Mouse (Mus musculus): ENCODE measurements around the gene Tgfbr3l.

Tgfbr3l gene

DNA sequence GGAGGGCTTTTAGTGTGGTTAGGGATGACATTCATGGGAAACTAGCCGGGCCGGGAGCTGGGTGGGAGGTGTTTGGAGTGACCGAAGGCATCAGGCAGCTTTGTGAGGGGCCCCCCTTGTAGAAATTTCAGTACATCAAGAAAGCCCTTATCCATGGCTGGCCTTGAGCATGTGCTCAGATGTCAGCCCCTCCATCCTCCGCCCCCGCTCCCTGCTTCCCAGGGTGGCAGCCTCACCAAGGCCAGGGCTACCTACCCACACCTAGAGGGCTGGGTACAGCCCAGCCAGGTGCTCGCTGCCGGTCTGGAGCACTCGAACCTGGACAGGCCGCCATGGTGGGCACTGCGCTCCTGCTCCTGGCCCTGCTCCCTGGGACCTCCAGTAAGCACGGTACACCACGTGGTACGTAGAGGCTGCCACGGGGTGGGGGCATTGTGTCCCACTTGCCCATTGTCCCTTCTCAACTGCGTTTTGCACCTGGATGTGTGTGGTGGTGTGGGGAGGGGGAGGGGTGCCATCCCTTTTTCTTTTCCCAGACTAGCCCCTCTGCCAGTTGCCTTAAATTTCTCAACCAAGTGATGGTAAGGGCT lies at the start of gene Tgfbr3l:
TSS of gene Tgfbr3l (plus strand) at position 264 of the 590 bp plus-strand sequence.
- DNase-seq, result peak in 1 of 2 experiments; percentile 9

DNA sequence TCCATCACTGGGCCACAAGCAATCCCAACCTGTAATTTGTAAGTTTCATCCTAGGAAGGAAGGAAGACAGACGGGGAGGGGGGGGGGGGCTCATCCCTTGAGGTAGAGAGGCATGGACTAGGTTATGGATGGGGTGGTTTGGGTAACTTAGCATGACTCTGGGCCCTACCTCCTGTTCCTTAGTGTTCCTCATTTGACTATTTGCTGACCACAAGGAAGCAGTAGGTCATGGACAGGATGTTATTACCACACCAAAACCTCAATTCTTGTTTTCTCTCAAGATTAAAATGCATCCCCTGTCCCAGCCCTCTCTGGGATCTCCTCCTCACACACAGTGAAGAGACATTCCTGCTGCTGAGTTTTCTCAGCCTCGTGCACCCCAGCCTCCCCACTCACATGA lies 46.7 kb upstream of the Tgfbr3l start:
- no peak for DNase-seq

DNA sequence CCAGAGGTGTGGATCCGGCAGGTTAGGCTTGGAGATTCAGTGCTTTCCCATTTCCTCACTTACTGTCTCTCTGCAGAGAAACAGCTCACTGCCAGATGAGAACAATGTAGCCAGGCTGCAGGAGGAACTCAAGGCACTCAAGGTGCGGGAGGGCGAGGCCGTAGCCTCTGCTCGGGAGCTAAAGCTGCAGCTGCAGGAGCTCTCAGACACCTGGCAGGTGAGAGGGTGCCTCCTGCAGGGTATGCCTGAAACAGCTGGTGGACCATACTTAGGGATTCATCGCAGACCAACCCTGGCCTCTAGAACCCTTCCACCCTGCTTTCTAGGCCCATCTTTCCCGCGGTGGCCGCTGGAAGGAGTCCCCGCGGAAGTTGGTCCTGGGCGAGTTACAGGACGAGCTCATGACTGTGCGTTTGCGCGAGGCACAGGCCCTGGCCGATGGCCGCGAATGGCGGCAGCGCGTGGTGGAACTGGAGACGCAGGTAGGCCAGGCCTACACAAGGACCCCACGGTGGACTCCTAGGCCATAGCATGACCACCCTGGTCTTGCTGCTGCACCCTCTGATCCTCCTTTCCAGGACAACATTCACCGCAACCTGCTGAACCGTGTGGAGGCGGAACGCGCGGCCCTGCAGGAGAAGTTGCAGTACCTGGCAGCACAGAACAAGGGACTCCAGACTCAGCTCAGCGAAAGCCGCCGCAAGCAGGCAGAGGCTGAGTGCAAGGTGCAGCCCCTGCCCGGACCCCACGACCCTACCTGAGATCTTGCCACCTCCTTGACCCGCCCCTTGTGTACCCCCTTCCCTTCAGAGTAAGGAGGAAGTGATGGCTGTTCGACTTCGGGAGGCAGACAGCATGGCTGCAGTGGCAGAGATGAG lies 42.5 kb upstream of the Tgfbr3l start:
- no peak for DNase-seq

DNA sequence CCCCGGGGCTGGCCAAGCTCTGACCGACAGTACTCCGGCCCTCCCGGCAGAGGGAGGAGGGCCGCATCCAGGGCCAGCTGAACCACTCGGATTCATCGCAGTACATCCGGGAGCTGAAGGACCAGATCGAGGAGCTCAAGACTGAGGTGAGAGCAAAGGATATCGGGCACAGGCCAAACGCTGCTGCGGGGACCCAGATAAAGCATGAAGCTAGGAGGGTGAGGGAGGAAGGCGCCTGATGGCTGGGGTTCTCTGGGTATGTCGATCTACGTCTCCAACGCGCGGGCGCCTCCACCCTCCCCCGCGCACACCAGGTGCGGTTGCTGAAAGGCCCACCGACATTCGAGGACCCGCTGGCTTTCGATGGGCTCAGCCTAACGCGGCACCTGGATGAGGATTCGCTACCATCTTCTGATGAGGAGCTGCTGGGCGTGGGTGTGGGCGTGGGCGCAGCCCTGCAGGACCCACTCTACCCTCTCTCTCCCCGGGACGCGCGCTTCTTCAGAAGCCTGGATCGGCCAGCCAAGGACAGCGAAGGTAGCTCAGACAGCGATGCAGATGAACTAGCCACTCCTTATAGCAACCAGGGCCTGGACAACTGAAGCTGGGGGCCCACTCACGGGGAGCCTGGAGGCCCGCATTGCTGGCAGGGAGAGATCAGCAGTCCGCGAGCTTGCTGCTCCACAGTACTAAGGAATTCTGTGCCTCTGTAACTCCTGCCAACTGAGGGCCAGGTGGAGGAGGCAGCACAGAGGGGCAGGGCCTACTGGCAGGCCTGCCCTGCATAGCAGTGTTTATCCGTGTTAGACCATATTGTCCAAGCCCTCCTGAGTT lies 41.6 kb upstream of the Tgfbr3l start:
- peak; percentile 38 to 40 for DNase-seq

DNA sequence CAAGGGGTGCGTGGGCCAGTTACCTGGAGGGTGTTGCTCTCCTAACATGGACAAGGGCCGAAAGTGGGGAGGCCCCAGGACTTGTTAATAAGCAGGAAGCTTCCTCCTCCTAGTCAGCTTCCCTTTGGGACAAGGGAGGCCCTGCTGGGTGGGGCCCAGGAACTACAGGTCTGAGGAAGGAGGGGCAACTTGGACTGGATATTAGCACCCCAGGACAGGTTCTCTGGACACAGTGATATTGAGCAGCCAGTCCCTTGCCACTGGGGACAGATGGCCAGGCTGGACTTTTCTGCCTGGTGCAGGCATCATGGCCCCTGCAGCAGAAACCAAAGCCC lies 41.0 kb upstream of the Tgfbr3l start:
- DNase-seq, result no peak

DNA sequence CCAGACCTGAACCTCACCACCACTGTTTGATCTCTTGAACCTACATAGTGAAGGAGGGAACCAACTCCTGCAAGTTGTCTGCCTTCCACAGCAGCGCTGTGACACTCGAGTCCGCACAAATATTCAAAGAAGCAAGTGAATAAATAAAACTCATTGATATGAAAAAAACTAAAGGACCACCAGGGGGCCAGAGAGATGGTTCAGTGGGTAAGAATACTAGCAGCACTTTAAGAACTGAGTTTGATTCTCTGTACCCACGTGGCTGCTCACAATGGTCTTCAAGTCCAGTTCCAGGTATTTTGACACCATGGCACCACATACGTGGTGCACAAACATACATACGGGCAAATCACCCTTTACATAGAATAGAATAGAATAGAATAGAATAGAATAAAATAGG lies 36.9 kb upstream of the Tgfbr3l start:
- DNase-seq, result no peak

DNA sequence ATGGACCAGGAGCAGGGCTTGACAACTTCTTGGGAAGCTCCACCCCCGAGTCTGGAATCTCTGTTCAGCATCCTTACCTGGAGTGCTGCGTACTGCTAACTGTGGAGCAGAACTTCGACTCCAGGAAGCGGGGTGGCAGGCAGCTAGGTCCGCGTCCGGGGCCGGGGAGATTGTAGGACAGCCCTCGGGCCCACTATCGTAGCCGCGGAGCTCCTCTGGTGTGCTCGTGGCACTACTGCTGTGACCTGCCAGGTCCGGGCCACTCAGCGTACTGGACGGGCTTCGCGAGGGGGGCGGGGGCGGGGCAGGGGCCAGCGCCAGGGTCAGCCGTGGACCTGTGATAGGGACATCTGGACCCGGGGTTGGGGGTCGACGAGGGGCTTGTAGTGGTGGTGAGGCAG lies 35.2 kb upstream of the Tgfbr3l start:
- no peak for DNase-seq

DNA sequence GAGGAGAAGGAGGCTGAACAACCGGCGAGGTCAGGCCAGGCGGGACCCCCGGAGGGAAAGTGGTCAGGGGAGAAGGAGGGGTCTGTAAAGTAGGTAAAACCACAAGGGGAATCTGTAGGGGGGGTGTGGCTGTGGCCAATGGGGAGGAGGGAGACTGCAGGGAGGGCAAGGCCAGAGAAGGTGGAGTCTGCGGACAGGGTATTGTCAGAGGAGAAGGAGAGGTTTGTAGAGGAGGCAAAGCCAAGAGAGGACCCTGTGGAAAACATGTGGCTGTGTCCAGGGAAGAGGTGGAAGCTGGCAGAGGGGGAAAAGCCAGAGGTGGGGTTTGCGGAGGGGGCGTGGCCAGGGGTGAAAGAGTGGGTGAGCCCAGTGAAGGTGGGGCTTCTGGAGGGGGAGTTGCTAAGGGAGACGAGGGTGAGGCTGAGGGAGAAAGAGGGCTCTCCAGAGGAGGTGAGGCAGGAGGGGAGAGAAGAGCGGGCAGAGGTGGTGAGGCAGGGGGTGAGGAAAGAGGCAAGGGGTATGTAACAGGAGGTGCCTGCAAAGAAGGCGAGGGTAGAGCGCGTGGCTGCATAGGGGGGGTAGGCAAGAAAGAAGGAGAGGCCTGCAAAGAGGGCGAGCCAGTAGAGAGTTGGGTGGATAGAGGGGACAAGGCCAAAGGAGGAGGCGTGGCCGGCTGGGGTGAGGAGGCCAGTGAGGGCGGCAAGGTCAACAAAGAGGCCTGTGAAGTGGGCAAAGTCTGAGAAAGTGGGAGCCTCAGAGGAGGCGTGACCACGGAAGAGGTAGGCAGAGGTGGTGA lies 34.6 kb upstream of the Tgfbr3l start:
- DNase-seq, result peak in 1 of 2 experiments; percentile 33

DNA sequence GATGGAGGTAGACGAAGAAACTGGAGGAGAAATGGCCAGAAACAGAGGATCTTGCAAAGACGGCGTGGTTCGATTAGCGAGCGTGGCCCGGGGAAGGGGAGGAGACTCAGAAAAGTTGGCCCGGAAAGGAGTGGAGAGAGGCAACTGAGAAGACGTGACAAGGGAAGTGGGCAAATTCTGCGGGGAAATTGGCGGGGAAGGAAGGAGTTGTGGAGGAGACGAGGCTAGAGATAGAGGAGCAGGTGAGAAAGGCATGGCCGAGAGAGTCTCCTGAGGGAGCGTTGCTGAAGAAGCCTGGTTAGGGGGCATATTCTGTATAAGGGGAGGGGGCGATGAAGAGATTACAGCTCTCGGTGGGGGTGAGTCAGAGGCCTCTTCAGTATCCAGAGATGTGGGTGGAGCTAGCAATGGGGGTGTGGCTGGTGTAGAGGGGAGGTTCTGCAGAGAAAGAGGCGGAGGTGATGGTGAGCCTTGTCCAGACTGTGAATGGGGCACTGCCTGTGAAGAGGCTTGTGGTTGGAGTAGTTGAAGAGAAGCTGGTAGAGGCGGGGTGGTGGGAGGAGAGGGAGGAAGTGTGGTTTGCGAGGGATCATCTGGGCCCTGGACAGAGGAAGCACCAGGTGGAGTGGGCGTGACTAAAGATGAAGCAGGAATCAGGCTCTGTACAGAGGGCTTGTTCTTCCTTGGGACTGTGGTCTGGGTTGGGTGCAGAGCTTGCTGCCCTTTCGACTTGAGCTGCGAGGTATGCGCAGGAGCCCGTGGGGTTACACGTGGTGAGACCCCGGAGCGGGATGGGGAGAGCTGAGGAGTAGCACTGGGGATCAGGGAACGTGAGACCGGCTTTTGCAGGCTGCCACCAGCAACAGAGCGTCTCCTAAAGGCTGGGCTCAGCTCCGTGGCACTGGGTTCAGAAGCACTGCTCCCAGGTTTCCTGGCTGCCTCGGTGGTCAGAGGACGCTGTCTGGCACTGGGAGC lies 33.7 kb upstream of the Tgfbr3l start:
- peak in 1 of 2 experiments; percentile 30 for DNase-seq

DNA sequence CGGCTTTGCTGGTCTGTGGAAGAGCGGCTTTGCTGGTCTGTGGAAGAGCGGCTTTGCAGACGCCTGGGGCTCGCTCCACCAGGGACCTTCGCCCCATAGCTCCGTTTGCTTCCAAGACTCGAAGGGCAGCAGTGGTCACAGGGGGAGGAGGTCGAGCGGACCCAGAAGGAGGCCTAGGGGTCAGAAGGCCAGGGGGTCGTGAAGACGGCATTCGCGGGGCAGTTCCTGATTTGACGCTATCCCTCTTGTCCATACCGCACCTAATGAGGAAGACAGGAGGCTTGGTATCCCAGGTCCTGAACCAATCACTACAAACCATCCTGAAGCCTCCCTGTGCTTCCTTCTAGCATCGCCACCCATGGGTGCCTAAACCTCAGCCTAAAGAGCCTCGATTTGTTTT lies 31.7 kb upstream of the Tgfbr3l start:
- DNase-seq, result peak in 1 of 2 experiments; percentile 38

DNA sequence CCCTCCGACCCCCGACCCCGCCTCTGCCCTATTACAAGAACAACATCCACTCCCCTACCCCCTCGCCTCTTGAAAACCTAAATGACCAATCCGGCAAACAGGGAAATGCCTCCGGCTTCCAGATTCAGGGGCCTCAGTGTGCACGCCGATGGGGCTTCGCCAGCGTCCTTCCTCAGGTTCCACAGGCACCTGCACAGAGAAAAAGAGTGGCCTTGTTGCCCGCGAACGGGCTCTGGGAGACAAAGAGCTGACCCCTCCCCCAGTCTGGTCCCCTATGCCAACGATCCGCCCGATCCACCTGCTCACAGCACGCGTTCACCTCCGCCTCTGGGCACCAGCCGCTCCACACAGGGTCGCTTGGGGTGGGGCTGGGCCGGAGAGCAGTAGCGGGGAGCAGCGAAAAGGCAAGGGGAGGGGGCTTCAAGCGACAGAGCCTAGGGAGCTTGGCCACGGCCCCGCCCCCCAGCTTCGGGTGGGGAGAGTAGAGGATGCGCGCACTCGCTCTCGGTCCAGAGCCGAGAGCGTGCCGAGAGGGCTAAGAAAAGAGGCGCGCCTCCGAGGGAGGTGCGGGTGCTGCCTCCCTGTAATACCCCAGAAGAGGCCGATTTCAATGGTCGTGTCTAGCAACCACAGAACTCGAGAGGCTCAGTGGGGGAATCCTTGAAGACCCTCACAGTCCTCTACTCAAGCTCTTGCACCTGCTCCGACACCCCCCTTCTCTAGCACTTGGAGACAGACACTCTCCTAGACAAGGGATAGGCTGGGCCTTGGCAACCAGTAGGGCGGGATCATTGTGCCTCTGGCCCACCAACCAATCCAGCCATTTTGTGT lies 31.0 kb upstream of the Tgfbr3l start, which contains the start of gene Prr36:
TSS of gene Prr36 (minus strand) at position 669 of the 831 bp plus-strand sequence.
- peak; percentile 64 to 67 for DNase-seq

DNA sequence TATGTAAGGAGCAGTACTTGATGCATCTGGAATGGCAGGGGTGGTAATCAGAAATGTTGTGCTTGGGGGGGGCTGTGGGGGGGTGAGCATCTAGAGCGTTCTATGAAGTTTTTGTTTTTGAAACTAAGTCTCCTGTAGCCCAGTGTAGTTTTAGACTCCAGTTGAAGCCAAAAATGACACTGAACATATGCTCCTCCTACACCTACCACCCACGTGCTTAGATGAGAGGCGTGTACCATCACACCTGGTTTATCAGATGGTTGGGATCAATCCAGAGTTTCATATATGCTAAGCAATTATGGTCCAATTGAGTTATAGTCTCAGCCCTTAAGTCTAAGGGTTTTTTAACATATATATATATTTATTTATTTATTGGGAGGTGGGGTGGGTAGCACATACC lies 28.4 kb upstream of the Tgfbr3l start:
- DNase-seq, result no peak

DNA sequence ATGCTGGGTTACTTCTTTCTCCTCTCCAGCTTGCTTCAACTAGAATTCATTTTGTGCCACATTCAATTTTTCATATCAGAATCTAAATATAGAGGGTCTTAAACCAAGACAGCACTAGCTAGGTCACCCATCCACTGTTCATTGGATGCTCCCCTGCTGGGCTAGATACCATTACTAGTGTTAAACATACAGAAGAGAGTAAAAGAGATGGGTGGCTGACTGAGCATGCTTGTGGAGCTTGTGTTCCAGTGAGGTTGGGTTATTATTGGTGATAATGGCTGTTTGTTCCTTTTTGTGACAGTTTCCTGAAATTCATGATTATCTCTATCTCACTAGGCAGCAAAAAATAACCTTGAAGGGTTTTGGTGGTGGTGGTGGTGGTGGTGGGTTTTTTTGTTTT lies 26.0 kb upstream of the Tgfbr3l start:
- DNase-seq, result no peak

DNA sequence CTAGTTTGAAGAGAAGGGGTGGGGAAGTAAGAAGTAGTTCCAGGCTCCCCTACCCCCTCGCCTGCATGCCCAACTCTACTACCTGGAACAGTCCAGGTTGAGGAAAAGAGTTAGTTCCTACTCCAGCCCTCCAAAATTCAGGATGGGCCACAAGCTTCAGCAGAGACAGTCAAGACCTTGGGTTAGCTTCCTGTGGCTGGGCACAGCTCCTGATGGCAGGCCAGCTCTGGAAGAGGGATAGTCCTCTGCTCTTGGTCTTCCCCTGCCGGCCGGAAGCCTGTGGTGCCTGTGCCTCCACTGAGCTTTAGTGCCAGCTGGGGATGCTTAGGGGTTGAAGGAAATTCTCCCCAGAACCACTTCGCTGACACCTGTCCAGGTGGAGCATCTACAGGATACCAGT lies 21.7 kb upstream of the Tgfbr3l start:
- DNase-seq, result no peak

DNA sequence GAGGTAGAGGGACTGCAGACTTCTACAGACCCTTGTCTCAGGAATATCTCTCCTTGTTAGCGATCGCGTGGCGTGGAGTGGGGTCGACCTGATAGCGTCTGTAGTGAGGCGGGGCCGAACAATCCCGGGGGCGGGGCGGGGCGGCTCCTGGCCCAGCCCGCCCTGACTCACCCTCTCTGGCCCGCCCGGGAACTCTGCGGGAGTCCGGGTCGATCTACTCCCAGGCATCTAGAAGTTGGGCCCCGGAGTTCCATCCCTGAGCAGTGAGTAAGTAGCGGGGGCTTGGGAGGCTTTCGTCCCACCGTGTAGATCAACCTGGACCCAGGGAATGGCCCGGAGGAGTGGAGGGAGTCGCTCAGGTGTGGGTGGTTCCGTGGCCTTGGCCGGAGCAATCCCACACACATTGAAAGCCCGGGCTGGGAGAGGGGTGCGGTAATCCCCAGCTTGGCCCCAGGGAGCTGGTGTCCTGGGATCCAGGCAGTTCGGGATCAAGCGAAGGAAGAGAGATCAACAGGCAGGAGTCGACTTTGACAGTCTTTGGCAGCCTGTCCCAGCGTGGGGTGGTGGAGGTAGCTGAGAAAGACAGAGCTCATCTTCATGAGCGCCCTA lies 21.2 kb upstream of the Tgfbr3l start, which contains the start of gene Lrrc8e:
TSS of gene Lrrc8e (plus strand) at position 89 of the 609 bp plus-strand sequence.
- DNase-seq, result no peak

DNA sequence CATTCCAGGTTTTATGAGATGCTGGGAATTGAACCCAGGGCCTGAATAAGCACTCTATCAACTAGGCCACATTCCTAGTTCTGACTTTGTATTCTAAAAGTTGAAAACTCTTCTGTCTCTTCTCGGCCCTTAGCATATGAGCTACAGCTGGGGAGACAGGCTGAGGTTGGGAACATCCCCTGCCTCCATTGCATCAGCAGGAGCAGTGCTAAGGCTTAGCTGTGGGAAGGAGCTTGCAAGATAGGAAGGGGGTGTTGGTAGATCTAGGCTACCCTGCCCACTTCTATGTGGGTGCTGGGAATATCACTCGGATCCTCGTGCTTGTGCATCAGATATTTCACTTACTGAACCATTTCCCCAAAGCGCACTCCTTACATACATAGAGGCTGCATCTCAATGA lies 20.1 kb upstream of the Tgfbr3l start:
- no peak for DNase-seq

DNA sequence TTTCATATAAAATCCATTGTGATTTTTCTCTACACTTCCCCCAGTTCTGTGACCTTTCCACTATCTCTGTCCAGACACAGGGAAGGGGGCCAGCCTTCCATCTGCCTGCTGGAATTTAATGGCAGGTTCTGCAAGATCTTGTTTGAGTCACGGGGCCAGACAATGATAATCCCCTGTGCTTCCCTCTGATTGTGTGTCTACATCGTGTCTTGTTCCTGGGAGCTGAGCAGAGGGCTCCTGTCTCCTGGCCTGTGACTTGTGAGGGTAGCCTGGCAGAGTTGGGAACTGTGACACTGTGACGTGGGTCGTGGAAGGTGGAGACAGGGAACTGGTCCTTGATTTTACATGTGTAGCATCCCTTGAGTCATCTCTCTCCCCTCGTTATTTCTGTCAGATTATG lies 18.2 kb upstream of the Tgfbr3l start:
- DNase-seq, result no peak

DNA sequence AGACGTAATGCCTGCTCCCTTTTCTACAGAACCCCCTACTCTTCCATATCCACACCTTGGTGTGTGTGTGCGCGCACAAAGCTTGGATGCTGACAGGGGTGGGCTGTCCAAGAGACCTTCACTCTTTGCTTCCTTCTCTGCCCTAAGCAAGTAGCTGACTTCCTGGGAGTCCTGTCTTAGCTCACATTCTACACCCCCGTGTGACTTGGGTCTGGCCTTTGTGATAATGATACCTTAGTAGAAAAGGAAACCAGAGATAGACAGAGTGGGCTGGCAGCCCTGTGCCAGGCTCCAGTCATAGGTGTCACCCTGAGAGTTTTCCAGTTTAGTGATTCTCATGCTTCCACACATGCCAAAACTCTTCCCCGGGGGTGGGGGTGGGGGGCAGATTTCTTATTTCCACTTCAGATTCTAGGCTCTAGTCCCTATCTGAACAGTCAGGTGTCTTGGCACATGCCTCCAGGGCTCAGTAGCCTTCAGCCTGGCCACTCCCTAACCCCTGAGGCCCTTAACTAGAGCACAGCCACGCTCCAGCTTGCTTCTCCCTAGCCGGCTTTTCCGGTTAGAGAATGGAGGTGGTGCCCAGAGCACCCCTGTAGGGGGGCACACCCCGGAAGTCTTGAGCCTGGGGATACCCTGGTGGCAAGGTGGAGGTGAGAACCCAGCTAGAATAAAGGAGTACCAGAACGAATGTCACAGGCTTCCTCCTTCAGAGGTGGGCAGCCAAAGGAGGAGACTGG lies 17.2 kb upstream of the Tgfbr3l start:
- no peak for DNase-seq

DNA sequence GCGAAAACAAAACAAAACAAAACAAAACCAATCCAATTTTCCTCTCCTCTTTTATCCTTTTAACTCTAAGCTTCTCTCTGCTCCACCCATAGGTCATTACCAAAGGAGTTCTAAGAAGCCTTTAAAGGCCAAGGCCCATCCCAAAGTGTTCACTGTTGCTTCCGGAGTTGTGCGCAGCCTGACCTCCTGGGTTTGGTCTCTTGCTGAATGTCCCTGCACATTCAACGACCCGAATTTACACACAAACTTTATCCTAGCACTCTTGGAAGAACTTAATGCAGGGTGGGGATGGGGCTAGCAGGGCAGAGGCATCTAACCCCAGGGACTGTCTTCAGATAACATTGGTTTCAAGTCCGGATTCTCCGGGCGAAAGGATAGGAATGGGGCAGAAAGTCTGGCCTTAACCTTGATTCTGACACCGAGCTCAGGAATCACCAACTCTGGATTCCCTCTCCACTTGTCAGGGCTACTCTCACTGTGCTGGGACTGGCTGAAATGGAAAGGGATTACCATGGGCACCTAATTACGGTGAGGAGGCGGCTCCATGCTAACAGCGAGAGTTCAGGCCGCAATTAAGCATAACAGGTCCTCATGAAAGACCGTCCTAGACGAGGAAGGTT lies 10.1 kb upstream of the Tgfbr3l start:
- no peak for DNase-seq

Measured in cerebellum, adult 18-20 months (tissue).